Mouse (Mus musculus) hematopoietic stem cell, adult 5-6 weeks (primary cell): ENCODE results near the gene Susd3. TPM values are rescaled to one million over a fixed set of nuclear protein-coding genes. Genes with fewer than 3 reads are reported as not detected.

Experiments
- ATAC-seq, 2 experiments: fragments of 125-278 bp in 1 of 2; replicated peaks in 1 of 2; 2 replicates each; pipeline ENCODE4 v1.8.0; 2016 to 2017; ENCODE audit warnings: inconsistent platforms in 2 of 2, mild to moderate bottlenecking in 2 of 2, moderate number of reproducible peaks in 2 of 2, low read depth in 1 of 2, moderate TSS enrichment in 1 of 2; ENCODE audit not compliant: low FRiP score in 2 of 2, poor library complexity in 2 of 2, severe bottlenecking in 2 of 2, insufficient read depth in 1 of 2, low TSS enrichment in 1 of 2
- total RNA-seq: library from RNA; stranded (forward); fragments of 172-1452, 232-1000 nt; gene quantifications from 2 replicates; pipeline ENCODE4 v1.2.3, GENCODE M21; 2017

Gene Susd3
- 5.1 and 10.8 TPM in 2 replicates for total RNA-seq

GRCm38 (mm10) chr13:49248467-49248862, at the start of gene Susd3:
Susd3 (minus strand) TSS chr13:49248706.
- no peak for ATAC-seq

- ATAC-seq: no peak
These were observed 47.8 kb upstream of the Susd3 start for GRCm38 (mm10) chr13:49296270-49296669.

GRCm38 (mm10) chr13:49294108-49294507, 45.6 kb upstream of the Susd3 start:
- ATAC-seq: no peak

GRCm38 (mm10) chr13:49291949-49292348, 43.4 kb upstream of the Susd3 start:
- peak in 1 of 2 experiments; percentile 46; a peak in 1 of 4 replicates for ATAC-seq

GRCm38 (mm10) chr13:49291398-49291797, 42.9 kb upstream of the Susd3 start:
- no peak; a peak in 1 of 4 replicates for ATAC-seq

- no peak for ATAC-seq
These were observed 38.7 kb upstream of the Susd3 start for GRCm38 (mm10) chr13:49287224-49287623.

- no peak for ATAC-seq
These were observed 38.2 kb upstream of the Susd3 start for GRCm38 (mm10) chr13:49286750-49287149.

GRCm38 (mm10) chr13:49283686-49284085, 35.2 kb upstream of the Susd3 start:
- ATAC-seq: no peak

- no peak for ATAC-seq
These were observed 33.7 kb upstream of the Susd3 start for GRCm38 (mm10) chr13:49282168-49282567.

- peak; percentile 78 to 80 for ATAC-seq
These were observed 23.6 kb upstream of the Susd3 start for GRCm38 (mm10) chr13:49271831-49272765.

GRCm38 (mm10) chr13:49270500-49270899, 22.0 kb upstream of the Susd3 start:
- no peak; a peak in 1 of 4 replicates for ATAC-seq

- peak in 1 of 2 experiments; percentile 30; a peak in 1 of 4 replicates for ATAC-seq
These were observed 19.1 kb upstream of the Susd3 start for GRCm38 (mm10) chr13:49267645-49268044.

- ATAC-seq: peak; percentile 54 to 65; a peak in 3 of 4 replicates
These were observed 11.7 kb upstream of the Susd3 start for GRCm38 (mm10) chr13:49260036-49260722.

GRCm38 (mm10) chr13:49257819-49258313, 9.4 kb upstream of the Susd3 start:
- no peak for ATAC-seq

GRCm38 (mm10) chr13:49252746-49253145, 4.2 kb upstream of the Susd3 start:
- no peak for ATAC-seq

- no peak for ATAC-seq
These were observed 3.6 kb upstream of the Susd3 start for GRCm38 (mm10) chr13:49252113-49252512.

- ATAC-seq: no peak
These were observed 2.4 kb upstream of the Susd3 start for GRCm38 (mm10) chr13:49250716-49251517.
